Mouse (Mus musculus): Measurements from ENCODE around the gene Tmppe. TPM values are rescaled to one million over a fixed set of nuclear protein-coding genes. Genes with fewer than 3 reads are reported as not detected.
"Not testable (repeated sequence)": the region's sequence is repeated elsewhere in the genome, so short reads cannot be mapped to it uniquely, and the experiment has no call there.

Tmppe gene
- 1 to 10 TPM; 3.5 to 4.5 TPM for total RNA-seq (2021)

GRCm38 (mm10) chr9:114400949-114401684 lies at the start of gene Tmppe, which contains the start of gene Glb1:
Gene Tmppe (plus strand): TSS chr9:114401105.
Gene Glb1 (plus strand): TSS chr9:114401076.
- intact Hi-C loops (cut with DNase I): no loop called here
- DNase-seq: peak; percentile 78 to 82

GRCm38 (mm10) chr9:114367783-114368470 lies 33.0 kb upstream of the Tmppe start:
- peak; percentile 82 to 83 for DNase-seq
- intact Hi-C loops (cut with DNase I): no loop called here

DNA sequence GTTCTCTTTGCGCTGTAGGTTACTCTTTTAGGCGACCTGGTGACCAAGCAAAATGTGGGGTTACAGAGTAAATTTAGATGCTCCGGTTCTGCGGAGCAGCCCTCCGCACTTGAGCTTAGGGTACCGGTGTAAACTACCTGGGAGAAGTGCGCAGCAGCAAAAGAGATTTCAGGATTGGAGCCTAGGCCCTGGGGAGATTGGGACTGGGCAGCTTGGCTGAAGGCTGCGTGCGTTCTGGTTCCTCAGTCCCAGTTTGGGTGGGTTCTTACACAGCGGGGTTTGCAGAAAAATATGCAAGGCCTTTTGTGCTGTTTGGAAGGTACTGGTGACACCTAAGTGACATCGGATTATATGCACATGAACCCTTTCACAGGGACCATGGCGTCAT lies 32.4 kb upstream of the Tmppe start:
- no peak for DNase-seq
- intact Hi-C loops (cut with DNase I): no loop called here

DNA sequence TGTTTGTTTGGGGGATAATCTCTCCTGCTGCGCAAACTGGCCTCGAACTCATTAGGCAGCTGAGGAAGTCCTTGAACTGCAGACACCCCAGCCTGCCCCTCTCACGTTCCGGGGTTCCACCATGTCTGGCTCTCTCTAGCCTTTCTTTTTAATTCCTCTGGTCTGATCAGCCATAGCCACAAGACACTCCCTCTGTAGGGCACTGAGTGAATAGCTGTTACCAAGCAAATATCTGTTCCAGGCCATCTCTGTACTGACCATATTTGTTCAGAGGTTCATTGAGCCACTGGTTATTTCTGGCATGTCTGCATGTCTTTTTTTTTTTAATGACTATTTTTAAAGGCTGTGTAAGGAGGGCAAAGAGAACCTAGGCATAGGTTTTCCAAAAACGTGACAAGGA lies 31.5 kb upstream of the Tmppe start:
- DNase-seq; intact Hi-C loops (cut with DNase I): not testable (repeated sequence)

- intact Hi-C loops (cut with DNase I); DNase-seq: not testable (repeated sequence)
These were observed 29.2 kb upstream of the Tmppe start for GRCm38 (mm10) chr9:114371717-114372116.

DNA sequence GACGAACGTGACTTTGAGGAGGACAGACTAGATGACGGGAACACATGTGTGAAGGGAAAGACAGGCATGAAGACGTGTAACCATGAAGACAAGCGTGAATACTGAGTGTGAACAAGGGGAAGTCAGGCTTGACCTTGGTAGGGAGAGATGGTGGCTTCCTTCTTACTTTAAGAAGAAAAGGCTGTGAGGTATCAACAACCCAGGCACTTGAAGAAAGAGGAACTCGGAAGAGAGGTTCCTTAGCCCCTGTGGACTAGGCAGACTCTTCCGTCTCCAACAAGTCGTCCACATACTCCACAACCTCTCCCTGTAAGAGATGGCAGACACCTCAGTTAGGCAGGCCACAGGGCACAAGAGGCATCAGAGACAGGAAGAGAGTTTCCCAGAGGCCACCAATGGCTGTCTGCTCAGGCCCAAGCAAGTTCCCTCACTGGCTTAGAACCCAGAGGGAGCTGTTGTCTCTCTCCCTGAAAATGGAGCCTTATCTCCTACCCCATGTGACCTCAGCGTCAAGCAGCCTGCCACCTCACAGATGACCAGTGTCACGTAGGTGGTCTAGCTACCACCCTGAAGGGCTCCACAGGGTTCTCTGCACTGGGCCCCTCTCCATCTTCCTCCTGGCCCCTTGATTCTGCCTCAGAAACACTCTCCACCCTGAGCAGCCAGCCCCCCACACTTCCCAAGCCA lies 25.5 kb upstream of the Tmppe start:
- intact Hi-C loops (cut with DNase I): no loop called here
- no peak for DNase-seq

DNA sequence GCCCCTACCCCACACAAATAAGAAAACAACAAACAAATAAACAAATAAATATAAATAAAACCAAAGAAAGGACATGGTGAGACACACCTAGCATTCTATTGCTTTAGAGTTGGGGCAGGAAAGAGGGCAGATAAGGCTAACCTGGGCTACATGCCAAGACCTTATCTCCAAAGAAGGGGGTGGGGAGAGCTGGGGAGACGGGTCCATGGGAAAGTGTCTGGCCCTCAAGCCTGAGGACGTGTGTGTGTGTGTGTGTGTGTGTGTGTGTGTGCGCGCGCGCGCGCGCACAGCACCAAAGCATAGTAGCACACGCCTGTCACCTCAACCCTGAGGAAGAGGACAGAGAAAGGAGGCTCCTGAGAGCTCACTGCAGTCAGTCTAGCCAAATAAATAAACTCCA lies 23.7 kb upstream of the Tmppe start:
- intact Hi-C loops (cut with DNase I): no loop called here
- DNase-seq: no peak

- intact Hi-C loops (cut with DNase I): loop anchor here (2.0 kb wide), 1 partner anchor 61 kb away; no protein-coding TSS in a partner anchor
- no peak for DNase-seq
These were observed 21.0 kb upstream of the Tmppe start for GRCm38 (mm10) chr9:114379871-114380270.

- peak; percentile 24 to 53 for DNase-seq
These were observed 19.8 kb upstream of the Tmppe start for GRCm38 (mm10) chr9:114380881-114381733.

GRCm38 (mm10) chr9:114382936-114383710 lies 17.8 kb upstream of the Tmppe start:
- no peak for DNase-seq
- intact Hi-C loops (cut with DNase I): no loop called here

More at GRCm38 (mm10) chr9:114380881-114381733, 19.8 kb upstream of the Tmppe start:
- intact Hi-C loops (cut with DNase I): loop anchor here (2.0 kb wide), 1 partner anchor 62 kb away; no protein-coding TSS in a partner anchor

- intact Hi-C loops (cut with DNase I): no loop called here
These were observed 16.2 kb upstream of the Tmppe start for GRCm38 (mm10) chr9:114384691-114385090.

DNA sequence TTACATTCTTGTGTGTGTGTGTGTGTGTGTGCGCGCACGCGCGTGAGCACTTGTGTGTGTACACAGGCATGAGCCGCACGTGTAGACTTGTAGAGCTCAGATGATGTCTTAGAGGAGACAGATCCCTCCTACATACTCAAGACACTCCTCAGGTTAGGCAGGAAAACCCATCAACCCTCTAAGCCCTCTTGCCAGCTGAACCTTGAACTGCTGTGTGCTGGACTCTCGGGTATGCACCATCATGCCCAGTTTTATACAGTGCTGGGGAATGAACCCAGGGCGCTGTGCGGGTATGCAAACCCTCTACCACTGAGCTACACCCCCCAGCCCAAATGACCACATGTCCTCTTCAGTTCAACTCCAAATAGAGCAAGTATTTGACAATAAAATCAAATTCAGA lies 15.7 kb upstream of the Tmppe start:
- intact Hi-C loops (cut with DNase I): no loop called here
- DNase-seq: no peak

More at GRCm38 (mm10) chr9:114384691-114385090, 16.2 kb upstream of the Tmppe start:
- no peak for DNase-seq

DNA sequence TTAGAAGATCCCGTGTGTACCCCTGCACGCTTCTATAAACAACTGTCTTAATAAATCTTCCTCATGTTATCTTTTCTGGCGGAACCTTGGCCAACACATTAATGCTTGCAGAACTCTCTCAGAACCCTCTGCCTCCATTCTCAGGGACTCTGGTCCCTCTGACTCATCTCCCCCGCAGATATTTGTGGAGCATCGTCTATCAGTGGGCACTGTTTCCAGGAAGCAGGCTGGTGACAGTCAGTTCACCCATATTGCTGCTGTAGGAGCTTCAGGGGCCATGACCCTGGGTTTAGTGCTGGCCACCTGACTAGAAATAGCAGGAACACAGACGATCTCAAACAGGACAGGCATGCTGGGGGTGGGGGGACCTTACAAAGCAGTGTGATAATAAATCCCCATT lies 13.8 kb upstream of the Tmppe start:
- intact Hi-C loops (cut with DNase I): no loop called here
- no peak for DNase-seq

DNA sequence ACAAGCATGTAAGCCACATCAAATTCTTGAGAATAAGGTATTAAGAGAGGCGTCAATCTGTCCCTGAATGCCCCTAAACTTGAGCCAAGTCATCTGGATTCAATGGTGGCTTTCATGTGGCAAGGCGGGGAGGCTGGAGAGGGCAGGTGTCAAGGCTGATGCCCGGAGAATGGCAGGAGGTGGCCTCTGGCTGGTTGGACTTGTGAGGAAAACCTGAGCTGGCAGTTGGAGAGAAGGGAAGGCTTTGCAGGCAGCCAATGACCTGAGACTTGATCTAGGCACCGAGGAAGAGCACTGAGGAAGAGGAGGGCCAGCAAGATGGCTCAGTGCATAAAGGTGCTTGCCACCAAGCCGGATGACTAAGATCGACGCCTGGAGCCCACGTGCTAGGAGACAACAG lies 12.6 kb upstream of the Tmppe start:
- intact Hi-C loops (cut with DNase I): no loop called here

GRCm38 (mm10) chr9:114388701-114389370 lies 12.1 kb upstream of the Tmppe start:
- no peak for DNase-seq
- intact Hi-C loops (cut with DNase I): no loop called here

More for the DNA sequence above, 12.6 kb upstream of the Tmppe start:
- DNase-seq: no peak

- peak in 1 of 2 experiments; percentile 9 for DNase-seq
- intact Hi-C loops (cut with DNase I): no loop called here
These were observed 11.5 kb upstream of the Tmppe start for GRCm38 (mm10) chr9:114389371-114389904.

DNA sequence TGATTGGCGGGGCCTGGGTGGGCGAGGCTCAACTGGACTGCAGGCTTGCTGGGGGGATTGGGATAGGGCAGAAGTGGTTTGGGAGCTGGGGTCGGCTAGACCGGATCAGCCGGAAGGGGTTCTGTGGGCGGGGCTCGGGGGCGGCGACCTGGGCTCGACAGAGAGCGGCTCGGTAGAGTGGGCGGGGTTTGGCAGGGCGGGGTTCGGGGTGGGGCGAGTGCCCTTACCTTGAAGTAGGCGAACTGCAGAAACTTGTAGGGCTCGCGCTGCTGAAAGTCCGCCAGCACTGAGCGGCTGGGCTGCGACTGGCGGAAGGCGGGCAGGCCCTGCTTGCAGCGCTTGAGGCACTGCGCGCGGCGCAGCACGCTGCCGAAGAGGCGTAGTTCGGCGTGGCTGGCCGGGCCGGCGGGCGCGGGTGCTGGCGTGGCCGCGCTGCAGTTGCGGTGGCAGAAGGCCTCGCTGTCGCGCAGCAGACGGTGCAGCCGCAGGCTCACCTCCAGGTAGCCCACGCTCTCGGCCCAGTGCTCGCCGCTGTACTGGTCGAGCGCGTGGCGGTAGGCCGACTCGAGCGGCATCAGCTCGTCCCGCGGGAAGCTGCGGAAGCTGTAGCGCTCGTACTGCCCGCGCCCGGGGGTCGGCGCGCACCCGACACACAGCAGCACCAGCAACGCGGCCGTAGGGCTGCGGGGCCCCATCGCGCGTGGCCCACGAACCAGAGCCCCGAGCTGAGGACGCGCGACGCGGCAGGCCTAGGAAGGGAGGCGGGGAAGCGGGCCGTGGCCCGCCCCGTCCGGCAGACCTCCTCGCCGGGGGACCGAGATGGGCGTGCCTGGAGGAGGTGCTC lies 10.8 kb upstream of the Tmppe start, which contains the start of gene Crtap:
Gene Crtap, minus strand, starts transcription at position 771 of the 844 bp plus-strand sequence.
- intact Hi-C loops (cut with DNase I): loop anchor here (10.0 kb wide), 1 partner anchor 345 kb away; the partner anchor contains the start of gene Cmtm6
- peak; percentile 66 to 69 for DNase-seq

GRCm38 (mm10) chr9:114390749-114391075 lies 10.2 kb upstream of the Tmppe start:
- intact Hi-C loops (cut with DNase I): loop anchor here (10.0 kb wide), 1 partner anchor 344 kb away; the partner anchor contains the start of gene Cmtm6
- DNase-seq: no peak
